9 mouse cellular contexts compared by ENCODE assay signal in the genomic region with DNA sequence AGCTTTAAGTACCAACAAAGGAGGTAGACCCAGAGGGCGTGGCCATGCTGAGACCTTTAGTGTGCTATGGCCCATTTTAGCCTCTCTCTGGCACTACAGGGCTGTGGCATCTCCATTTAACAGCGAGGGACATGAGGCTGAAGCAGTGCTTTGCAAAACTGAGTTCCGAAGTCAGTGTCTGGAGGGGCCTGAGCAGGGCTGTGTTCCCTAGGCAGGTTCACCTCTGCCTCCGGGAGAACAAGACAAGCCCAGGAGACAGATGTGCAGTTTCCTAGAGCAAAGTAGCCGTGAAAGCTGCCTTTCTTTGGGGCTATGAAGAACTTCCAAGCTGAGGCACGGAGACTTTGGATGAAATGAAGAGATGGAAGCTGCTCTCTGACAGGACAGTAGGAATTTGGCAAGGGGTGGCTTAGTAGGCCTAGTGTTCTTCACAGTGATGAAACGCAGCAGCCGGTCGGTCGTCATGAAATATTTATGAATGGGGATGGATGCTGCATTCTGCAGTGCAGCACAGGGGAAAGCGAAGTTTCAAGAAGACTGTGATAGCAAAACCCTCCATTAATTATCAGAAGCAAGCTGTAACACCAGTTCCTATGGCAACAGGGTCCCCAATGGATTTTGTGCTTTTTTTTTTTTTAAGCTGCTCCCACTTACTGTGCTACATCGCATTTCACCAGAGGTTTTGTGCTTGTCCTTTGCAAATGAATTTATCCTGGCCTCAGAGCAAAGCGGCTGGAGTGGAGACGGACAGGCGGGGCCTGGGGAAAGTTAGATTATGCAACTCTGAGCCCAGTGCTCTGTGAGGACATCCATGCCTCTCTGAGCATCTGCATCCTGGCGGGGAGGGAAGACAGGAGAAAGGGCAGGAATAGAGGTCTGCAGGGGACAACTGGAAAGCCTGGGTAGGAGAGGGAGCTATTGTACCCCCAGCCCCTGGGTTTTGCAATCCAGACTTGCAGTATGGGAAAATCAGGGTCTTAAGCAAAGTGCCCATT.
A peak's percentile ranks its signal among the peaks of the same experiment; 100 is the strongest.
DNase-seq lines count a peak whose midpoint lies in the region; ATAC-seq and TF ChIP-seq lines count a peak whose summit lies in the region.
"Had no signal": no experiment of that assay in that cellular context is flagged by ENCODE, and none has a peak within 500 bp of the region (broad histone marks: within the 10 kb centered on the region; RNA-seq: fewer than 3 reads in every experiment).

No protein-coding gene starts in this region.

- H3K4me3 ChIP-seq in E14TG2a.4 (replicated peaks; ENCODE audit: low read length) = 0 out of 2 replicates have a peak overlapping the region, but pooled peaks have one; percentile 7
- no peak overlapping the region for H3K4me3 ChIP-seq in hindbrain, embryonic 10.5 days
- no peak overlapping the region for H3K4me3 ChIP-seq in midbrain, embryonic 12.5 days
- no peak overlapping the region for H3K4me3 ChIP-seq in liver, embryonic 11.5 days (ENCODE audit: low read depth, low read length)

- no peaks in the 10 kb centered on the region; the same call in 1 of the 2 replicates for H3K27me3 ChIP-seq in E14TG2a.4 (ENCODE audit: insufficient read depth, low read length)
- no peaks in the 10 kb centered on the region for H3K27me3 ChIP-seq in hindbrain, embryonic 10.5 days (ENCODE audit: insufficient read depth, poor library complexity, severe bottlenecking)
- H3K27me3 ChIP-seq in midbrain, embryonic 12.5 days = no peaks in the 10 kb centered on the region
- H3K27me3 ChIP-seq in liver, embryonic 11.5 days (replicated peaks; ENCODE audit: control insufficient read depth, insufficient read depth, low read length) = no peaks in the 10 kb centered on the region

- peak; percentile 73 for ATAC-seq in midbrain, embryonic 12.5 days (ENCODE audit: low FRiP score, low read depth)
- ATAC-seq in liver, embryonic 11.5 days (replicated peaks; ENCODE audit: low FRiP score) = no peak

- H3K27ac ChIP-seq in hindbrain, embryonic 10.5 days = peak overlapping the region; percentile 68
- H3K27ac ChIP-seq in midbrain, embryonic 12.5 days (replicated peaks) = peak overlapping the region; percentile 79
- no peak overlapping the region for H3K27ac ChIP-seq in liver, embryonic 11.5 days (ENCODE audit: low read depth, low read length)

- no peak for TF ChIP-seq CTCF in E14TG2a.4 (conservative IDR thresholded peaks at IDR 0.05; ENCODE audit: low read length)

- no peaks in the 10 kb centered on the region for H3K9me3 ChIP-seq in E14TG2a.4 (ENCODE audit: low read length)
- no peaks in the 10 kb centered on the region; the same call in 1 of the 2 replicates for H3K9me3 ChIP-seq in hindbrain, embryonic 10.5 days
- H3K9me3 ChIP-seq in midbrain, embryonic 12.5 days = no peaks in the 10 kb centered on the region
- H3K9me3 ChIP-seq in liver, embryonic 11.5 days (ENCODE audit: control insufficient read depth, low read length) = no peaks in the 10 kb centered on the region

- intact Hi-C loops in gastrocnemius, postnatal 14 days (cut with DNase I; ENCODE audit: low total_unique reads) = no loop called here
- intact Hi-C loops in left cerebral cortex, postnatal 10 days (cut with DNase I) = no loop called here

- H3K9ac ChIP-seq in midbrain, embryonic 12.5 days (replicated peaks) = no peak overlapping the region
- H3K9ac ChIP-seq in liver, embryonic 11.5 days (ENCODE audit: low read depth, low read length) = no peak overlapping the region

- 63% methylated on average over 16 of the region's 16 CpGs for WGBS in hindbrain, embryonic 10.5 days
- WGBS in midbrain, embryonic 12.5 days = 36% methylated on average over 16 of the region's 16 CpGs
- WGBS in liver, embryonic 11.5 days = 69% methylated on average over 16 of the region's 16 CpGs

- peaks cover 18% of the 10 kb centered on the region for H3K4me1 ChIP-seq in E14TG2a.4 (replicated peaks; ENCODE audit: low read depth, low read length)
- H3K4me1 ChIP-seq in hindbrain, embryonic 10.5 days (replicated peaks) = peaks cover 30% of the 10 kb centered on the region
- peaks cover 33% of the 10 kb centered on the region for H3K4me1 ChIP-seq in midbrain, embryonic 12.5 days
- no peaks in the 10 kb centered on the region for H3K4me1 ChIP-seq in liver, embryonic 11.5 days (replicated peaks; ENCODE audit: control insufficient read depth, insufficient read depth, low read length)

- H3K4me2 ChIP-seq in midbrain, embryonic 12.5 days (replicated peaks) = peak overlapping the region; percentile 2
- no peak overlapping the region for H3K4me2 ChIP-seq in liver, embryonic 11.5 days

- H3K36me3 ChIP-seq in E14TG2a.4 (ENCODE audit: insufficient read depth, low read length) = no peaks in the 10 kb centered on the region
- no peaks in the 10 kb centered on the region for H3K36me3 ChIP-seq in hindbrain, embryonic 10.5 days
- H3K36me3 ChIP-seq in midbrain, embryonic 12.5 days = no peaks in the 10 kb centered on the region
- no peaks in the 10 kb centered on the region for H3K36me3 ChIP-seq in liver, embryonic 11.5 days (ENCODE audit: control insufficient read depth, insufficient read depth, low read length)

- DNase-seq in gastrocnemius, adult 18-20 months (ENCODE audit: low spot score) = peak; percentile 25
- no peak for DNase-seq in gastrocnemius, postnatal 14 days
- DNase-seq in hindbrain, embryonic 10.5 days (ENCODE audit: low spot score) = no peak
- DNase-seq in natural killer cell, adult 2 months (ENCODE audit: low spot score in 2 of 2) = no peak
- DNase-seq in liver, embryonic 11.5 days (ENCODE audit: low spot score) = no peak
- no peak for DNase-seq in left cerebral cortex, postnatal 10 days (ENCODE audit: extremely low spot score in 1 of 2, low spot score in 2 of 2)
- DNase-seq: thymus, postnatal 4 days had no signal
